Mouse (Mus musculus) midbrain, embryonic 14.5 days (tissue): ENCODE measurements around the gene Dclre1c. TPM values are rescaled to one million over a fixed set of nuclear protein-coding genes. Genes with fewer than 3 reads are reported as not detected.
A peak's percentile ranks its signal among the peaks of the same experiment; 100 is the strongest.

Experiments used
- ATAC-seq: fragments of 200-750 bp; cut with Nextera tagmentation; 2 replicates; pipeline ENCODE4 v1.8.0; 2017; ENCODE audit warnings: moderate number of reproducible peaks, moderate library complexity; ENCODE audit not compliant: low FRiP score, low TSS enrichment
- DNase-seq: peaks from one replicate; pipeline ENCODE4 v3.0.0-alpha.2; 2015
- H3K27ac ChIP-seq: fragments of 300-500 bp; sonication (generic); replicated peaks from 2 replicates; pipeline ENCODE4 v1.5.1; 2014; ENCODE audit warnings: mild to moderate bottlenecking, low read depth, low read length, moderate library complexity
- H3K27me3 ChIP-seq: fragments of 300-500 bp; sonication (generic); 2 replicates; pipeline ENCODE4 v1.6.1; 2014; ENCODE audit warnings: low read length, control low read depth, mixed read lengths; ENCODE audit not compliant: control insufficient read depth, insufficient read depth
- H3K36me3 ChIP-seq: fragments of 300-500 bp; sonication (generic); 2 replicates; pipeline ENCODE4 v1.6.1; 2014; ENCODE audit warnings: low read length, control low read depth; ENCODE audit not compliant: control insufficient read depth, insufficient read depth
- H3K4me1 ChIP-seq: fragments of 300-500 bp; sonication (generic); 2 replicates; pipeline ENCODE4 v1.6.1; 2014; ENCODE audit warnings: mild to moderate bottlenecking, antibody characterized with exemption, low read length, control low read depth; ENCODE audit not compliant: control insufficient read depth, insufficient read depth
- H3K4me2 ChIP-seq: fragments of 300-500 bp; sonication (generic); 2 replicates; pipeline ENCODE4 v1.6.1; 2014; ENCODE audit warnings: mild to moderate bottlenecking, low read length, moderate library complexity
- H3K4me3 ChIP-seq: fragments of 300-500 bp; sonication (generic); replicated peaks from 2 replicates; pipeline ENCODE4 v1.5.1; 2014; ENCODE audit warnings: low read depth, low read length
- H3K9ac ChIP-seq: fragments of 300-500 bp; sonication (generic); replicated peaks from 2 replicates; pipeline ENCODE4 v1.6.1; 2014; ENCODE audit warnings: mild to moderate bottlenecking, low read length, moderate library complexity
- H3K9me3 ChIP-seq: fragments of 300-500 bp; sonication (generic); 2 replicates; pipeline ENCODE4 v1.6.1; 2016; ENCODE audit warnings: low read length, control low read depth, mixed read lengths; ENCODE audit not compliant: control insufficient read depth
- whole genome bisulfite sequencing: fragments of 180-500 bp; shearing (Covaris S2); extraction: QIAGEN DNeasy Blood & Tissue Kit; methylation state at CpG from one replicate; pipeline ENCODE4 v1.1.7; 2014; 5-methylcytosine and 5-hydroxymethylcytosine counted together
- polyA plus RNA-seq: library from polyadenylated mRNA; unstranded; fragments of >200 nt; fragmentation: Nextera tagmentation; extraction: Ambion mirVana; gene quantifications from 2 replicates; pipeline ENCODE4 v1.2.1, GENCODE M21; 2014

Dclre1c gene
- polyA plus RNA-seq, 1 experiment from 2014 or later: 9.6 TPM

GRCm38 (mm10) chr2:3418883-3419431 lies 5.0 kb upstream of the Dclre1c start:
- H3K4me3 ChIP-seq: peak overlapping the region; percentile 45
- peaks cover 4% of the 10 kb centered on the region; the same call in 1 of the 2 replicates for H3K27me3 ChIP-seq
- DNase-seq (peak; percentile 98), ATAC-seq (peak; percentile 94)
- peak overlapping the region; percentile 31 for H3K9ac ChIP-seq
- H3K4me2 ChIP-seq: peak overlapping the region; percentile 62
- 1% methylated on average over 38 of the region's 38 CpGs for WGBS
- no peaks in the 10 kb centered on the region for H3K9me3 ChIP-seq
- 0 out of 2 replicates have a peak, but pooled peaks cover 4% of the 10 kb centered on the region for H3K4me1 ChIP-seq
- H3K36me3 ChIP-seq: no peaks in the 10 kb centered on the region
- H3K27ac ChIP-seq: no peak overlapping the region

- Histone ChIP-seq H3K4me2 (no peak overlapping the region), H3K27me3 (peaks cover 4% of the 10 kb centered on the region; the same call in 1 of the 2 replicates), H3K9ac (no peak overlapping the region), H3K27ac (no peak overlapping the region), H3K4me3 (no peak overlapping the region), H3K36me3 (no peaks in the 10 kb centered on the region), H3K9me3 (no peaks in the 10 kb centered on the region), H3K4me1 (peaks cover 10% of the 10 kb centered on the region)
- DNase-seq: peak; percentile 21
- no peak for ATAC-seq
- 27% methylated on average over 4 of the region's 4 CpGs for WGBS
Measured at GRCm38 (mm10) chr2:3420157-3420556, 3.8 kb upstream of the Dclre1c start.

DNA sequence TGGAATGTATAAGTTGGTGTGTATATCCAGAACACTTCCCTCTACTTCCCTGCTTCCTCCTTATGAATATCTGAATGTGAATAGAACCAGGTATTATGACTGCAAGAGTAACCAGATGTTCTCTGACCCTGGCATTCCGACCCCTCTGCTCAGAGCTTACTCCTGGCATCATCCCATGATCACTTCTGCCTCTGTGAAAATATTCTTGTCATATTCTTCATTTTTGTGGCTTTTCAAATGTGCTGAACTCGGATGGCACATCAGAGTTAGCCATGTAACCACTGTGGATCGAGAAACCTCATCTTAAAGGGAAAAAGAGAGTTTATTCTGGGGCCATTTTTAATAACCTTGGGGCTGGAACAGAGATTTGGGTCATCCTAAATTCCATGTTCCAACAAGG lies 1.4 kb upstream of the Dclre1c start, which contains the start of gene Meig1:
Gene Meig1 (minus strand): TSS at position 101 of the 400 bp plus-strand sequence.
- ATAC-seq: no peak
- H3K27me3 ChIP-seq: peaks cover 4% of the 10 kb centered on the region; the same call in 1 of the 2 replicates
- H3K4me2 ChIP-seq: peak within 1 kb of the TSS; percentile 92
- no peak for DNase-seq
- H3K27ac ChIP-seq: no peak within 1 kb of the TSS
- peaks cover 10% of the 10 kb centered on the region for H3K4me1 ChIP-seq
- H3K36me3 ChIP-seq: 0 out of 2 replicates have a peak, but pooled peaks cover 3% of the 10 kb centered on the region
- no peaks in the 10 kb centered on the region for H3K9me3 ChIP-seq
- no peak within 1 kb of the TSS for H3K4me3 ChIP-seq
- 71% methylated on average over 3 of the region's 3 CpGs for WGBS
- no peak within 1 kb of the TSS for H3K9ac ChIP-seq

DNA sequence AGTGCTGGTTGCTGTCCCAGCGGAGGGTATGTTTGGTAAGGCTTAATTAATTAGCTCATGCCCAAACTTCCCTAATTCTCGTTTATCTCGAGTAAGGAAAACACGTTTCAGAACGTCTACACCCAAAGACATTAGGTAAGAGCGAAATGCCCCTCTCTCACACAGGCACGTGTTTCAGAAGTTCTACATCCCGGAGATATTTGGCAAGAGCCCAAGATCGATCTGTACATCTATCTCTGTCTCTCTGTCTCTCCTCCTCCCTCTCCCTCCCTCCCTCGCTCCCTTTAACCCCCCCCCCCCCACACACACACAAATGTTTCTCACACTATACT lies 614 bp downstream of the Dclre1c start:
- peak overlapping the region; percentile 65 for H3K9ac ChIP-seq
- H3K4me1 ChIP-seq: peaks cover 9% of the 10 kb centered on the region
- H3K27me3 ChIP-seq: no peaks in the 10 kb centered on the region
- H3K4me3 ChIP-seq: peak overlapping the region; percentile 72
- ATAC-seq: no peak
- no peak overlapping the region for H3K27ac ChIP-seq
- peaks cover 9% of the 10 kb centered on the region; the same call in 1 of the 2 replicates for H3K36me3 ChIP-seq
- WGBS: 12% methylated on average over 10 of the region's 10 CpGs
- H3K9me3 ChIP-seq: no peaks in the 10 kb centered on the region
- DNase-seq: no peak
- H3K4me2 ChIP-seq: peak overlapping the region; percentile 92

DNA sequence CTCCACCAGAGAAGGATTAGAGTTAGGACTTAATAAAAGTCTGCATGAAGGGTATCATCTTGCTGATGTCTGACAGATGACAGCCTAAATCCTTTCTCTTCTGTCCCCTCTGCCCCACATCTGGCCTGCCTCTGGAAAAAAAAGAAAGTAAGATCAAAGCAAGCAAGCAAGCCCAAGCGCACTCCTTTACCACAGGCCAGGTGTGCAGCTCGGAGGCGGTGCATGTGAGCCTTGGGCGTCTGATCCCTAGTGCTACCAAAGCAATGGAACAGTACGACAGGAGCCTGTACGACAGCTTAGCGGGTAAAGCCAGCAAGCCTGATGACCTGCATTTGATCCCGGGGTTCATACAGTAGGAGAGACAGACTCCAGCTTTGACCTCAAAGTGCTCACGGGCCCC lies 7.0 kb downstream of the Dclre1c start:
- 94% methylated on average over 9 of the region's 9 CpGs for WGBS
- no peak for ATAC-seq
- no peak overlapping the region for H3K4me2 ChIP-seq
- H3K4me1 ChIP-seq: no peaks in the 10 kb centered on the region
- H3K27ac ChIP-seq: no peak overlapping the region
- no peaks in the 10 kb centered on the region for H3K27me3 ChIP-seq
- no peak overlapping the region for H3K4me3 ChIP-seq
- no peak overlapping the region for H3K9ac ChIP-seq
- H3K36me3 ChIP-seq: peaks cover 19% of the 10 kb centered on the region
- no peaks in the 10 kb centered on the region for H3K9me3 ChIP-seq
- DNase-seq: no peak

DNA sequence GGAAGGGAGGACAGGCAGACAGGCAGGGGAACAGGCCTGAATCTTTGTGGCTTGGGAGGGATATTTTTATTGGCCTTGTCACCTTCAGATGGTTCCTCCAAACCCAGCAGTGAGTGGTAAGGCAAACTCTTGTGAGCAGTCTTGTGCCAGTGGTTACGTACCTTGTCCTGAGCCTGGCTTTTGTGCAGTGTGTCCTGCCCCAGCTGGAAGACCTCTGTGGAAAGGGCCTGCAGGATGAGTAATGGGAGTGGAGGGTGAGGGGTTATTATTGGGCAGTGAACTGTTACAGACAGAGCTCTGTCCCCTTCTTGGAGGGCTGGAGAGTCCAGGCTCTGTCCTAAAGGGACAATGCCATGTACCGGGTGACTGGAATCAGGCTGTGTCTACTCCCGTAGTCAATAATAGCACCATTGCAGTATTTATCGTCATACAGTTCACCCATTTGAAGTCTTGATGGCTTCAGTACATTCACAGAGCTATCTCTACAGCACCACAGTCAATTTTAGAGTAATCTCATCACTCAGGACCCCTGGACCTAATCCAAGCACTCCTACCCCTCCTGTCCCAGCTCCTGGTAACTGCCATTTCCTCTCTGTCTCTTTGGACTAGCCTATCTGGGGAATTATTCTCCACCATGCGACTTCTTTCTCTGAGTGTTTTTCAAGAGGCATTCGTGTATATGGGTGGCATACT lies 11.6 kb downstream of the Dclre1c start:
- Histone ChIP-seq H3K4me3 (no peak overlapping the region), H3K4me1 (no peaks in the 10 kb centered on the region), H3K9me3 (no peaks in the 10 kb centered on the region), H3K36me3 (peaks cover 29% of the 10 kb centered on the region), H3K4me2 (no peak overlapping the region), H3K27me3 (no peaks in the 10 kb centered on the region), H3K9ac (no peak overlapping the region), H3K27ac (no peak overlapping the region)
- DNase-seq (no peak), ATAC-seq (no peak)
- 77% methylated on average over 6 of the region's 6 CpGs for WGBS

- Histone ChIP-seq H3K9ac (no peak overlapping the region), H3K27me3 (no peaks in the 10 kb centered on the region), H3K4me3 (no peak overlapping the region), H3K9me3 (no peaks in the 10 kb centered on the region), H3K4me1 (no peaks in the 10 kb centered on the region), H3K36me3 (peaks cover 43% of the 10 kb centered on the region), H3K27ac (no peak overlapping the region), H3K4me2 (no peak overlapping the region)
- WGBS: 29% methylated on average over 7 of the region's 7 CpGs
- ATAC-seq (no peak), DNase-seq (no peak)
Measured at GRCm38 (mm10) chr2:3437956-3438355, 14.0 kb downstream of the Dclre1c start.

- no peak overlapping the region for H3K4me3 ChIP-seq
- no peaks in the 10 kb centered on the region for H3K27me3 ChIP-seq
- no peak overlapping the region for H3K9ac ChIP-seq
- no peaks in the 10 kb centered on the region for H3K4me1 ChIP-seq
- DNase-seq (no peak), ATAC-seq (no peak)
- H3K36me3 ChIP-seq: peaks cover 59% of the 10 kb centered on the region
- no peak overlapping the region for H3K4me2 ChIP-seq
- no peaks in the 10 kb centered on the region for H3K9me3 ChIP-seq
- WGBS: 75% methylated on average over 7 of the region's 7 CpGs
- H3K27ac ChIP-seq: no peak overlapping the region
Measured at GRCm38 (mm10) chr2:3444206-3444605, 20.3 kb downstream of the Dclre1c start.

DNA sequence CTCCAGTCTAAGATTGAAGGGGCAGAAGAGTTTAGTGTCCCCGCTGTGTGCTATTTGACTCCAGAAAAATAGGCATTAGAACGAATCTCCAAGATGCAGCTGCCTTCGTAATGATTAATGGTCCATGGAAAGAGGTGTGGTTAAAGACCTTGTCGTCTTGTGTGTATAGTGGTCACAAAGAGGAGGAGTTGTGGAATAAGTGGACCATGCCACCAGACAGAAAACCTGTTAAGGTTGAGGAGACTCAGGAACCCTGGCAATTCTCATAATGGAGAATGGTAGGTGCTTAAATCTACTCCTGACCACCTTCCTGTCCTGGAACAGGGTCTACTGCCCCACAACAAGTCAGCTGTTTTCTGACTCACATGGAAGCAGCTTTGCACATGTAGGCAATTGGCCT lies 22.1 kb downstream of the Dclre1c start:
- H3K27me3 ChIP-seq: no peaks in the 10 kb centered on the region
- no peak overlapping the region for H3K27ac ChIP-seq
- H3K4me1 ChIP-seq: no peaks in the 10 kb centered on the region
- H3K9ac ChIP-seq: no peak overlapping the region
- H3K36me3 ChIP-seq: peaks cover 57% of the 10 kb centered on the region
- no peak overlapping the region for H3K4me2 ChIP-seq
- H3K4me3 ChIP-seq: no peak overlapping the region
- ATAC-seq (no peak), DNase-seq (no peak)
- 81% methylated on average over 4 of the region's 4 CpGs for WGBS
- H3K9me3 ChIP-seq: no peaks in the 10 kb centered on the region
